Mouse (Mus musculus): Measurements from ENCODE around the gene Sec31b.

DNA sequence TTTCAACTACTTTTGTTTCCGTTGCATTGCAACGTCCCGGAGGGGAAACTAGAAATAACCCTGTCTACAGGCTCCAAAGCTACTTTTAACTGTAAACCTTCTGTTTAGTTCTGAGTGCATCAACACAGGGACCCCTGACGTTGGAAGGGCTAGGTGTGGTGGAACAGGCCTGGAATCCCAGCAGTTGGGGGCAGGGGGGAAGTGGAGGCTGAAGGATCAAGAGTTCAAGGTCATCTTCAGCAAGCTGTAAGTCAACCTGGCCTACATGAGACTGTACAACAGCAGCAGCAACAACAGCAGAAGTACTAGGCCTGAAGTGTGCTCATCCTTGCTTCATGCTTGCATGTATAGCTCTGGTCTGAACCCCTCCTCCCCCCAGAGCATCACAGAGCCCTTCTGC lies 42.4 kb upstream of the Sec31b start:
- TF ChIP-seq RCOR1 (IDR thresholded peaks at IDR 0.05; ENCODE audit: low read depth, low read length), result no peak
- TF ChIP-seq EP300 (IDR thresholded peaks at IDR 0.05; ENCODE audit: low read depth in 1 of 2, low read length in 2 of 2), result no peak
- TF ChIP-seq MAX (IDR thresholded peaks at IDR 0.05; ENCODE audit: low read length), result no peak
- TF ChIP-seq CTCF (IDR thresholded peaks at IDR 0.05 in 2 of 3, conservative IDR thresholded peaks at IDR 0.05 in 1 of 3; ENCODE audit: control insufficient read depth in 1 of 3, insufficient read depth in 1 of 3, low read depth in 2 of 3, low read length in 3 of 3, poor library complexity in 1 of 3, severe bottlenecking in 1 of 3), result no peak
- no peak for TF ChIP-seq RAD21 (IDR thresholded peaks at IDR 0.05; ENCODE audit: low read depth, low read length)
- TF ChIP-seq ZMIZ1 (IDR thresholded peaks at IDR 0.05; ENCODE audit: low read depth, low read length), result no peak
- no peak for TF ChIP-seq POLR2A (IDR thresholded peaks at IDR 0.05; ENCODE audit: control insufficient read depth in 1 of 2, insufficient read depth in 1 of 2, low read depth in 1 of 2, low read length in 2 of 2, poor library complexity in 1 of 2)
- TF ChIP-seq MAFK (IDR thresholded peaks at IDR 0.05; ENCODE audit: borderline replicate concordance, low read depth, low read length), result no peak
- no peak for TF ChIP-seq SIN3A (IDR thresholded peaks at IDR 0.05; ENCODE audit: low read length)

All from MEL (cell line).